Mouse (Mus musculus): ENCODE data around the gene Myl9. TPM values are rescaled to one million over a fixed set of nuclear protein-coding genes. Genes with fewer than 3 reads are reported as not detected.

Gene Myl9
- 10 to 100 TPM; 13.4 to 18.6 TPM for total RNA-seq (2021)

DNA sequence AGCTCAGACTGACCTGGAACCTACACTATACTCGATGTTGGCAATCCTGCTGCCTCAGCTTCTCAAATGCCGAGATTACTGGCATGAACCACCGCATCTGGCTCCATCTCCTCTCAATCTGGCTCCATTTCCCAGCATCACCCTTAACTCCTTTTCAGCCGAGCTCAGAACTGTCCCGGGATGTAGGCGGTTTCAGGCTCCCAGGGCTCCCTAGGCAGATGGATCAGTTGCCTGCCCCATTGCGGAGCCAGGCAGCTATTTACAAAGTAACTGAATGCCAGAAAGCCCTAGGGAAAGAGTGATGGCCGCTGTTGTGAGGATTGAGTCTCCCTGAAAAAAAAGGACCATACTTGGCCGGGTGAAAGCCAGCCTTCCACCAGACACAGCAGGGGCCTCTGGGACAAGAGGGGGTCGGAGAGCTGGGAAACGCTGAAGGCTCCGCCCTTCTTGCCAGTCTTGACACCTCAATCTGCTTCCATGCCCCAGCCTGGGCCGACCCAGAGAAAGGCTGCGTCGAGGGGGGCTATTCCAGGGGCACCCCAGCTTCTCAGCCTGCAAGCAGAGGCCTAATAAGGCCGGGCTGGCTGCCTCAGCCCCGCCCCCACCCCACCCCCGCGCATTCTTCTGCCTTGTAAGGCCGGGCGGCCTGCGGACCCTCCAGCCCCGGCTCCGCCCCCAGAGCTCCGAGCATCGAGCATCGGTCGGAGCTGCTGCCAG is at the start of gene Myl9:
Gene Myl9 (plus strand): TSS at position 683 of the 717 bp plus-strand sequence.
- DNase-seq: no peak
- intact Hi-C loops (cut with DNase I): no loop called here

DNA sequence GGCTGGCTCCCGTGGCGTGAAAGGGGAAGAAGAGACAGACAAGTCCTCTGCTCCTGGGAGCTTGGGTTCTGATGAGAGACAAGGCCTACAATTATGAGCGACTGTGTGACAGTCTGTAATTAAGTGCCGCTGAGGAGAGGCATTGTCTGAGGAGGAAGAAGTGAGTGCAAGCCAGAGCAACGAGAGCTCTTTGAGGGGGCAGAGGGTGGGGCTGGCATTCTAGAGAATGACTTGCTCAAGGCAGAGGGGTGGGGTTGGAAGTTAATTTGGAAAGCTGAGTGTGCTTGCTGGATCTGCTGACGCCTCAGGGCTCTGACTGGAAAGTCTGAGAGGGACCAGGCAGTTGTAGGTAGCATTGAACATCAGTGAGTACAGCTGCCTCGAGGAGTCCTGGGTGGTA is 48.9 kb upstream of the Myl9 start:
- intact Hi-C loops (cut with DNase I): no loop called here
- no peak for DNase-seq

DNA sequence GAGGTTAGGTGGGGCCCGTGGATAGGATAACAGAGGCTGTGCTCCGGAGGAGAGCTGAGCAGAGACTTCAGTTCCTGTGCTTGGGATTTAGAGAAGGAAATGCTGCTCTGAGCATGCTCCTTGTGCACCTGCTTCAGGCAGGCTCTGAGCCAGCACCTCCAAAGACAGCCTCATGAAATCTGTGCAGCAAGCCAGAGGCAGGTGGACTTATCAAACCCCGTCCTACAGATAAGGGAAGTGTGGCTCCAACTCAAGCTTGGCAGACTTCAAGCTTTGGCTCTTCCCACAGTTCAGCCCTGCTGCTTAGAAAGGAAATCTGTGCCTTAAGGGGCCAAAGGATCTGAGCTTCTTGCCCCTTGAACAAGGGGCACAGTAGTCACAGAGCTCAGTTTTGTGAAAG is 48.3 kb upstream of the Myl9 start:
- no peak for DNase-seq
- intact Hi-C loops (cut with DNase I): no loop called here

GRCm38 (mm10) chr2:156729537-156730469 is 45.4 kb upstream of the Myl9 start:
- no peak for DNase-seq
- intact Hi-C loops (cut with DNase I): no loop called here

GRCm38 (mm10) chr2:156730501-156730921 is 44.7 kb upstream of the Myl9 start:
- intact Hi-C loops (cut with DNase I): no loop called here
- DNase-seq: no peak

DNA sequence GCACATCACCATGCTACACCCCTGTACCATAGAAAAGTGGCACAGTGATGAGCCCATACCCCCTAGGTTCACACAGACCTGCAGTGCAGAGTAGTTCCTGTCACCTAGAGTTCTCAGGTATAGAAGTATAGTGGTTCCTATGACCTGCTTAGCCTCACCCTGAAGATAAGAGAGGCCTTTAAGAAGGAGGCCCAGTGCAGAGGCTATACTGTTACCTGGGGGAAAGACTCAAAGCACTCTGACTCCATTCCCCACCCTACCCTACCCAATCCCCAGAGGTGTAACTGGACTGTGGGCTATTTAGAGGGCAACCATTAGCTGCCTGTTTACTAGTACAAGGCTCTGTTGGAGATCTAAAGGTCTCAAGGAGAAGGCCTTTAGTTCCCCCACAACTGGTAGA is 43.6 kb upstream of the Myl9 start:
- DNase-seq: no peak
- intact Hi-C loops (cut with DNase I): no loop called here

GRCm38 (mm10) chr2:156732109-156732508 is 43.1 kb upstream of the Myl9 start:
- no peak for DNase-seq
- intact Hi-C loops (cut with DNase I): no loop called here

DNA sequence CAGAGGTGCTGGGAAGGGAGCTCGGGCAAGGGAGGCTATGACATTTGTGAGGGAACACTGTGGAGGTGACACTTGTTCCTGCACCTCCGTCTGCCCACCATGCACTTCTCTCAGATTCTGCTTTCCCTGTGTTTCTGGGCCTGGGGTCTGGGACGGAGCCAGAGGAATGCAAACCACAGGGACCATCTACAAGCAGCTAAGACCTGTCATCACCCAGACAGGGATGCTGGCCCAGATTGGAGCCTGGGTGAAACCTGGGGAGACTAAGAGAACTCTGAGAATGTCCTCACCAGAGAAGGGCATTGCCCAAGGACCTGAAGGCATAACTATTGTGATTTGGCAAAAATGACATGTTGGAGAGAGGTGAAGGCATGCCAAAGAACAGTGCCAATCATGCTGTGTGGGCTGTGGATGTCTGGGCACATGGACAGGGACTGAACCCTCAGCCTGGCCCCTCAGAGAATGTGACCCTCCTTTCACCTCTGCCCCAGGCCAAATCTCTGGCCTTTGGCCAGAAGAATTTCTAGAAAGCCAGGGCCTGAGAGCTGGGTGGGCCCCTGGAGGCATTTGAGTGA is 39.4 kb upstream of the Myl9 start:
- DNase-seq: no peak
- intact Hi-C loops (cut with DNase I): no loop called here

DNA sequence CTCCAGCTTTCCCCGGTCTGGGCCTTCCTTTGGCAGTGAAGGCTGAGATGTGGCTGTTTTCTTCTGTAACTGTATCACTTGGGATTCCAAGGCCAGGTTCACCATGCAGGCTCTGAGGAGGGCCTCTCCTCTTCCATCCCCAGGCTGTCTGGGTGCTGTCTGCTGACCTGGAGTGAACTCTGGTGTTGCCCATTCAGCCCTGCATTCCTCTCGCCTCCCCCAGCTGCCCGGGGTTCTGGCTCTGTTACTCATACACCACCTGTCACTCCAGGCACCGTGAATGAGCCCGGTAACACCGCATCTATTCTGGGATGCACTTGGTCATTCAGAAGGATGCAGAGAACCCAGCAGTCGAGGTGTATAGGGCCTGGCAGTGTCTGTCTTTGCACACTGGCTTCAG is 38.4 kb upstream of the Myl9 start:
- intact Hi-C loops (cut with DNase I): no loop called here
- no peak for DNase-seq

DNA sequence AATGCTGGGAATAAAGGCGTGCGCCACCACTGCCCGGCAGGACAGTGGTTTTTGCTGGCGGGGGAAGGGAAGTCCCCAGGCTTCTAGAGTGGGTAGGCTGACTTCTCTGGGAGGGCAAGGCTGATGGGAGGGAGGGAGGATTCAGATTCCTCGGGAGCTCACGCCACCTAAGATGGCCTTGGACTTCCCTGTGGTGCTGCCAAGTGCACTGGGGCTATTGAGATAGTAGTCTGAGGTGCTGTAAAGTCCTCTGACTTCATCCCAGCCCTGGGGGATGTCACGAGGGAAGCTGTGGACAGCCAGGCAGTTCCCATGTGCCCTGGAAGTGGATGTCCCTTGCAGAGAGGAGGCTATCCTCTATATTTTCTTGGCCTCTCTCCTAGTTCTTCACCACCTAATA is 37.2 kb upstream of the Myl9 start:
- no peak for DNase-seq
- intact Hi-C loops (cut with DNase I): no loop called here

- no peak for DNase-seq
- intact Hi-C loops (cut with DNase I): no loop called here
These were observed 34.0 kb upstream of the Myl9 start for GRCm38 (mm10) chr2:156741265-156741664.

DNA sequence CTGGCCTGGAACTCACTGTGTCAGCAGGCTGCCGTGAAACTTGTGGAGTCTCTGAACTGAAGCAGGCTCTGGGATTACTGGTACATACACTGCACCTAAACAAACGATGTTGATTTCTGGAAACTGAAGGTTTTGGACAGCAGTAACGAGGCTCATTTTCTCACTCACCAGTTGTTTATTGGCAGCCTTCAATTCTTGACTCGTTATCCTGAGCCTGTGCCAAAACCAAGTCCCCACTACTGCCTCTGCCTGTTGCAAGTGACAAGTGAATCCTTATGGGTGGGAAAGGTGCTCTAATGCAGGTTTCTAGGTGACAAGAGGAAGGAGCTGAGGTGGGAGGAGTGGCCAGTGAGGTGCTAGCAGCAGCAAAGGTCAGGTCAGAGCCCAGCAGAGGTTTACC is 33.2 kb upstream of the Myl9 start:
- intact Hi-C loops (cut with DNase I): no loop called here

DNA sequence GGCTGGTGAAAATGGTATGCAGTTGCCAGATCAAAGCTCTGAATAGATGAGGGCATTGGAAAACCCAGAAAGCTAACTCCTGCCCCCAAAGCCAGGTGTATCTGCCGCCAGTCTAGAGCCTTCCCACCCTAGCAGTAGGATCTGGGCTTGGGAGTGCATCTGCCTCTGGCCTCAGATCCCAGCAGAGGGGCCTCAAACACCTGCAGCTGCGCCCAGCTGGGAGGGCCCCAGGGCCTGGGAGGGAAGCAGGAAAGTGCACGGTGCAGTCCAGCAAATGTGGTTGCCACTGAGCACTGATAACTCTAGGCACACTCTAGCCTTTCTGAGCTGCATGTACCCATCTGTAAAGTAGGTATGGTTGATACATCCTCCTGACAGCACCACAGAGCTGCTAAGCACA is 32.0 kb upstream of the Myl9 start:
- DNase-seq: no peak
- intact Hi-C loops (cut with DNase I): no loop called here

More for the DNA sequence above, 33.2 kb upstream of the Myl9 start:
- DNase-seq: no peak

- intact Hi-C loops (cut with DNase I): no loop called here
These were observed 30.8 kb upstream of the Myl9 start for GRCm38 (mm10) chr2:156744414-156744813.

GRCm38 (mm10) chr2:156747315-156747714 is 27.9 kb upstream of the Myl9 start:
- DNase-seq: no peak
- intact Hi-C loops (cut with DNase I): no loop called here

More at GRCm38 (mm10) chr2:156744414-156744813, 30.8 kb upstream of the Myl9 start:
- no peak for DNase-seq

DNA sequence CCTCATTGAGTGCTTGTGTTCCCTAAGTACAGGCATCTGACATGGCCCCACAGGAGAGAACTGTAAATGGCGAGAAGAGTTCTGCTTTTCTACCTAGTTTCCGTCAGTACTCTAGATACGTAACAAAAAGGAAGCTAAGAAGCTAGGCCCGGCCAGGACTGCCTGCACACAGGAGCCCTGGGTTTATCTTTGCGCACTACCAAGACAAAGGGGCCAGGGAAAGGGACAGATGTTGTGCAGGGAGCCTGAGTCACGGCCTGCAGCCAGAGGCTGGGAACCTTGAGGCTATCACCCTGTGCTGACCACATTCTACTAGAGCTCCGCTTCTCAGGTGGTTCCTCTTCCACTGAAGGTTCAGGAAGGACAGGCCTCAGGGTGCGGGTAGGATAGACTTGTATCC is 25.5 kb upstream of the Myl9 start:
- no peak for DNase-seq
- intact Hi-C loops (cut with DNase I): no loop called here

- intact Hi-C loops (cut with DNase I): no loop called here
- DNase-seq: no peak
These were observed 18.3 kb upstream of the Myl9 start for GRCm38 (mm10) chr2:156756937-156757336.

- DNase-seq: no peak
- intact Hi-C loops (cut with DNase I): no loop called here
These were observed 14.2 kb upstream of the Myl9 start for GRCm38 (mm10) chr2:156760843-156761505.

GRCm38 (mm10) chr2:156761521-156762278 is 13.5 kb upstream of the Myl9 start:
- DNase-seq: no peak
- intact Hi-C loops (cut with DNase I): no loop called here

DNA sequence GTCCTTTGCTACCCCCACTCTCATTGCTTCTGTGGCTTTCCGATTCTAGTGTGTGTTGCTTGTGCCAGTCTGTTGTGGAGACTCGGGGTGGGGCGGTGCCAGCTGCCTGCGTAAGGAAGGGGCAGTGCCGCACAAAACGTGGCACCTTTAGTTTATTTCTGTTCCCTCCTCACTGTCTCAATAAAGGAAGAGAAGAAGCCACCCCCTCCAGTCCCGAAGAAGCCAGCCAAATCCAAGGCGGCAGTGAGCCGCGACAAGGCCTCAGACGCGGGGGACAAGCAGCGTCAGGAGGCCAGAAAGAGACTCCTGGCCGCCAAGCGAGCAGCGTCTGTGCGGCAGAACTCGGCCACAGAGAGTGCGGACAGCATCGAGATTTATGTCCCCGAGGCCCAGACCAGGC is 12.7 kb upstream of the Myl9 start:
- DNase-seq: no peak
- intact Hi-C loops (cut with DNase I): no loop called here

Measured in left cerebral cortex, postnatal 4 days (tissue).